Mouse (Mus musculus): Measurements from ENCODE around the gene Ccz1.

DNA sequence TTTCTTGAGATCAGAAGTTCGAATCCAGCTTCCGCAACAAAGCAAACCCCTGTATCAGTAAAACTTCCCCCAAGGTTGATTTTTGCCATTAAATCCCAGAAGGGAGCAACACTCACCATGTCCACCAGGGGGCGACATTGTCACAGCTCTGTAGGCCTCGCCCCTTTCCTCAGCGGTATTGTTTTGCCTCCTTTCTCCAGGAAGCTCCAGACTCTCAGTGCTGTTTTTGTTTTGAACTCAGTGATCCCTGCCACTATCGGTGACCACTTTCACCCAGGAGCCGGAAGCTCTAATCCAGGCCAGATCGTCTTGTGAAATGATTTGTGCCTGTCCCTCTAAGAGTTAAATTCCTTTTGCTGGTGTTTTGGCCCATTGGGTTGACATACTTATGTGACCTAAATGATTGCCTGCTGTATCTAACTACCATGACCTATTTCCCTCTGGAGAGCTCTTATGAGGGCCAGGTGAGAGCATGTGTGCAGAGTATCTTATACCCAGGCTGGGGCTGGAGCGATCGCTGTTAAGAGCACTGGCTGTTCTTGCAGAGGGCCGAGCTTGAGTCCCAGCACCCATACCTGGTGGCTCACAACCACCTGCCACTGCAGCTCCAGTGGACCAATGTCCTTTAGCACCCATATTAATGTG, 26.2 kb upstream of the Ccz1 start:
- TF ChIP-seq EP300 (IDR thresholded peaks at IDR 0.05) = peak; percentile 45; the same call in 1 of the 2 replicates
- peak; percentile 95 for TF ChIP-seq CTCF (IDR thresholded peaks at IDR 0.05)

All from lung, postnatal 0 days (tissue).